Mouse (Mus musculus): ENCODE measurements around the gene Gtf2ird2. TPM values are rescaled to one million over a fixed set of nuclear protein-coding genes. Genes with fewer than 3 reads are reported as not detected.

Gene Gtf2ird2
- 15.0 and 15.2 TPM in 2 replicates for polyA plus RNA-seq (2015; fragmentation: Nextera tagmentation; extraction: Ambion mirVana)

DNA sequence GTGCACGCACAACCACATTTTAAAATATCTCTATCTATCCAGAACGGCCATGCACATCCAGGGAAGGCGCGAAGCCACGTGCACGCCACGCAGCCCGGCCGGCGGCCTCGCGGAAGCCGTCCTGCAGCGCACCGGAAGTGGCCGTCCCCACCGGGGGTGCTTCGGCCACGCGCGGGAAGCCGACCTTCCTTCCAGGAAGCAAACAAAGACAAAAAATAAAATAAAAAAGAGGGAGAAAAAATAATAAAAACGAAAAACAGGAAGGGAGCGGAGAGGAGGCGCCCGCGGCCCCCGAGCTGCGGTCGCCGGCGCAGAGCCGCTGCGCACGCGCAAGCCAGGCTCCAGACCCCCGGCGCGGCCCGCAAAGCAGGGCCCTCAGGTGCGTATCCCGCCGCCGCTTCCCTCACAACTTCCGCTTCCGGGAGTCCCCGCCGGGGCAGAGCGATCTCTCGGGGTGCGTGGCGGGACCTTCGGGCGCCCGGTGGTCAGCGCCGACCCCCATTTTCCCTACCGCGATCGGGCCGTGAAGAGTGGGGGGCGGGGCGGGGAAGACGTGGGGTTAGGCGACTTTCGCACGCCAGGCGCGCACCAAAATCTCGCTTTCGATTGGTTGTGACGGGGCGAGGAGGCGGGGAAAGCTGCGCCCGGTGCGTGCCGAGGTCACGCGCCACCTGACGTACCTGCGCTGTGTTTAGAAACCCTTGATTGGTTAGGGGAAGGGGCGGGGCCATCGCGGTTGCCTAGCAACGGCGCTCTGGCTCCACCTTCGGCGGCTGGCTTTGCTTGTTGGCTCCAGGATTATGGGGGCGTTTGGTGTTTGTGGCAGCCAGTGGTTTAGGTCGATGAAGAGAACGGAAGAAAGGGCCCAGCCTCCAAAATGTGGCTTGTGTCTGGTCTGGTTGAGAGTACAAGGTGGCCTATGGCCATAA lies at the start of gene Gtf2ird2:
TSS of gene Gtf2ird2 (plus strand) at position 140 of the 929 bp plus-strand sequence.
- Histone ChIP-seq H3K36me3 (ENCODE audit: control insufficient read depth, insufficient read depth, low read length) (no peaks in the 10 kb centered on the region), H3K4me1 (ENCODE audit: control insufficient read depth, insufficient read depth, low read length) (peaks cover 14% of the 10 kb centered on the region), H3K27ac (ENCODE audit: low read length) (peak within 1 kb of the TSS; percentile 97), H3K9ac (ENCODE audit: low read depth, low read length) (peak within 1 kb of the TSS; percentile 84), H3K4me3 (ENCODE audit: low read depth, low read length) (peak within 1 kb of the TSS; percentile 76), H3K27me3 (ENCODE audit: control insufficient read depth, insufficient read depth, low read depth, low read length) (no peaks in the 10 kb centered on the region), H3K4me2 (ENCODE audit: low read length) (peak within 1 kb of the TSS; percentile 82), H3K9me3 (replicated peaks; ENCODE audit: control insufficient read depth, low read length, poor library complexity, severe bottlenecking) (no peaks in the 10 kb centered on the region)
- WGBS: 1% methylated on average over 89 of the region's 92 CpGs
- peak; percentile 95 for ATAC-seq

GRCm38 (mm10) chr5:134136022-134136421 lies 47.8 kb upstream of the Gtf2ird2 start:
- H3K9me3 ChIP-seq (replicated peaks; ENCODE audit: control insufficient read depth, low read length, poor library complexity, severe bottlenecking): no peaks in the 10 kb centered on the region
- peaks cover 8% of the 10 kb centered on the region for H3K4me1 ChIP-seq (ENCODE audit: control insufficient read depth, insufficient read depth, low read length)
- H3K9ac ChIP-seq (ENCODE audit: low read depth, low read length): no peak overlapping the region
- H3K27me3 ChIP-seq (ENCODE audit: control insufficient read depth, insufficient read depth, low read depth, low read length): no peaks in the 10 kb centered on the region
- 94% methylated on average over 12 of the region's 12 CpGs for WGBS
- no peak overlapping the region for H3K27ac ChIP-seq (ENCODE audit: low read length)
- peaks cover 49% of the 10 kb centered on the region for H3K36me3 ChIP-seq (ENCODE audit: control insufficient read depth, insufficient read depth, low read length)
- no peak overlapping the region for H3K4me3 ChIP-seq (ENCODE audit: low read depth, low read length)
- H3K4me2 ChIP-seq (ENCODE audit: low read length): no peak overlapping the region
- no peak for ATAC-seq

GRCm38 (mm10) chr5:134137933-134138332 lies 45.9 kb upstream of the Gtf2ird2 start:
- WGBS: 91% methylated on average over 5 of the region's 5 CpGs
- no peak overlapping the region for H3K4me2 ChIP-seq (ENCODE audit: low read length)
- peaks cover 61% of the 10 kb centered on the region for H3K36me3 ChIP-seq (ENCODE audit: control insufficient read depth, insufficient read depth, low read length)
- no peak for ATAC-seq
- no peak overlapping the region for H3K4me3 ChIP-seq (ENCODE audit: low read depth, low read length)
- H3K4me1 ChIP-seq (ENCODE audit: control insufficient read depth, insufficient read depth, low read length): no peaks in the 10 kb centered on the region
- H3K9me3 ChIP-seq (replicated peaks; ENCODE audit: control insufficient read depth, low read length, poor library complexity, severe bottlenecking): no peaks in the 10 kb centered on the region
- no peak overlapping the region for H3K9ac ChIP-seq (ENCODE audit: low read depth, low read length)
- H3K27ac ChIP-seq (ENCODE audit: low read length): no peak overlapping the region
- no peaks in the 10 kb centered on the region for H3K27me3 ChIP-seq (ENCODE audit: control insufficient read depth, insufficient read depth, low read depth, low read length)

DNA sequence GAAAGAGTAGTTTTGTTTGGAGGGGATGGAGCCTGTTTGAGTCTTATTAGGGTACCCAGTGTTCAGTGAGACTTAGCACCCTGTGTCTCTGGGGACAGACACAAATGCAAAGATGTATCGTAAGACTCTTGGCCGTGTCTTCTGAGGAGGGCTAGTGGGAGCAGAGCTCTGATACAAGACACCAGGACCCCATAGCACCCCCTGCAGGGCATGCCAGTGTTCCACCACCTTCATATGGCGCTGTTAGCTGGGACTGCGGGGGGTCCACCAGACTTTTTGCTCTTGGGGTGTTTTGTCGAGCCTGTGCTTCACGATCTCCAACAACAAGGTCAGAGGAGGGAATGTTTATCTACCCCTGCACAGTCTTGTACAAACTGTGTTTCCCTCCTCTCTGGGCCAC lies 44.4 kb upstream of the Gtf2ird2 start:
- Histone ChIP-seq H3K27me3 (ENCODE audit: control insufficient read depth, insufficient read depth, low read depth, low read length) (no peaks in the 10 kb centered on the region), H3K4me3 (ENCODE audit: low read depth, low read length) (no peak overlapping the region), H3K4me1 (ENCODE audit: control insufficient read depth, insufficient read depth, low read length) (no peaks in the 10 kb centered on the region), H3K4me2 (ENCODE audit: low read length) (no peak overlapping the region), H3K36me3 (ENCODE audit: control insufficient read depth, insufficient read depth, low read length) (peaks cover 63% of the 10 kb centered on the region), H3K9me3 (replicated peaks; ENCODE audit: control insufficient read depth, low read length, poor library complexity, severe bottlenecking) (no peaks in the 10 kb centered on the region), H3K9ac (ENCODE audit: low read depth, low read length) (no peak overlapping the region), H3K27ac (ENCODE audit: low read length) (no peak overlapping the region)
- no peak for ATAC-seq
- 89% methylated on average over 6 of the region's 6 CpGs for WGBS

GRCm38 (mm10) chr5:134141236-134141635 lies 42.6 kb upstream of the Gtf2ird2 start:
- no peak for ATAC-seq
- Histone ChIP-seq H3K9me3 (replicated peaks; ENCODE audit: control insufficient read depth, low read length, poor library complexity, severe bottlenecking) (no peaks in the 10 kb centered on the region; the same call in 1 of the 2 replicates), H3K27ac (ENCODE audit: low read length) (no peak overlapping the region), H3K4me2 (ENCODE audit: low read length) (no peak overlapping the region), H3K4me1 (ENCODE audit: control insufficient read depth, insufficient read depth, low read length) (no peaks in the 10 kb centered on the region), H3K4me3 (ENCODE audit: low read depth, low read length) (no peak overlapping the region), H3K9ac (ENCODE audit: low read depth, low read length) (no peak overlapping the region), H3K36me3 (ENCODE audit: control insufficient read depth, insufficient read depth, low read length) (peaks cover 58% of the 10 kb centered on the region), H3K27me3 (ENCODE audit: control insufficient read depth, insufficient read depth, low read depth, low read length) (no peaks in the 10 kb centered on the region)
- 80% methylated on average over 7 of the region's 7 CpGs for WGBS

DNA sequence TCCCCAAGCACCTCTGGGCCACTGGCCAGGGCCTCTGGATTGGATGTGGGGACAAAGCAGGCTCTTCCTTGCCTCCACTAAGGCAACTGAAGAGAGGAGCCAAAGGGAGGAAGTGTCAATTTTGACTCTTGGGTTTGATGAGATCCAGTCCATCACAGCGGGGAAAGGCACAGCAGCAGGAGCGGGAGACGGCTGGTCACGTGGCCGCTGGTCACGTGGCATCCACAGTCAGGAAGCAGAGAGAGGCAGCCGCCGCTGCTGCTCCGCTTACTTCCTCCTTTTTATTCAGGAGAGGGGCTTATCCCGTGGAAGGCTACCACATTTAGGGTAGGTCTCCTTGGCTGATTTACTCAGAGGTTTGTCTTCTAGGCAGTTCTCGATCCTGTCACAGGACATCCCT lies 41.4 kb upstream of the Gtf2ird2 start:
- Histone ChIP-seq H3K4me2 (ENCODE audit: low read length) (no peak overlapping the region), H3K27me3 (ENCODE audit: control insufficient read depth, insufficient read depth, low read depth, low read length) (no peaks in the 10 kb centered on the region), H3K9me3 (replicated peaks; ENCODE audit: control insufficient read depth, low read length, poor library complexity, severe bottlenecking) (no peaks in the 10 kb centered on the region; the same call in 1 of the 2 replicates), H3K4me1 (ENCODE audit: control insufficient read depth, insufficient read depth, low read length) (no peaks in the 10 kb centered on the region), H3K27ac (ENCODE audit: low read length) (no peak overlapping the region), H3K36me3 (ENCODE audit: control insufficient read depth, insufficient read depth, low read length) (peaks cover 48% of the 10 kb centered on the region), H3K9ac (ENCODE audit: low read depth, low read length) (no peak overlapping the region), H3K4me3 (ENCODE audit: low read depth, low read length) (no peak overlapping the region)
- WGBS: 85% methylated on average over 11 of the region's 11 CpGs
- ATAC-seq: no peak

DNA sequence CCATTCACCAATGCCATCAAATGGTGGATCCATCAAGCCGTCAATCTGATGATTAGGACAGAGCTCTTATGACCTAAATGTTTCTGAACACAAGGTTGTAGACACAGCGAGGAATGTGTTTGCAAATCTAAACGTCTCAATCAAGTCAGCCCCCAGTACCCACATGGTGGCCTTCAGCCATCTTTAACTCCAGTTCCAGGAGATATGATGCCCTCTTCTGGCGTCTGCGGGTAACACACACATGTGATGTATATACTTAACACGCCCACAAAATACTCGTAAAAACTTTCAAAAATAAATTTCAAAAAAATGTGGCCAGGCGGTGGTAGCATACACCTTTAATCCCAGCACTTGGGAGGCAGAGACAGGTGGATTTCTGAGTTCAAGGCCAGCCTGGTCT lies 38.8 kb upstream of the Gtf2ird2 start:
- Histone ChIP-seq H3K36me3 (ENCODE audit: control insufficient read depth, insufficient read depth, low read length) (peaks cover 32% of the 10 kb centered on the region), H3K27ac (ENCODE audit: low read length) (no peak overlapping the region), H3K9me3 (replicated peaks; ENCODE audit: control insufficient read depth, low read length, poor library complexity, severe bottlenecking) (no peaks in the 10 kb centered on the region; the same call in 1 of the 2 replicates), H3K9ac (ENCODE audit: low read depth, low read length) (no peak overlapping the region), H3K4me2 (ENCODE audit: low read length) (no peak overlapping the region), H3K4me3 (ENCODE audit: low read depth, low read length) (no peak overlapping the region), H3K4me1 (ENCODE audit: control insufficient read depth, insufficient read depth, low read length) (no peaks in the 10 kb centered on the region), H3K27me3 (ENCODE audit: control insufficient read depth, insufficient read depth, low read depth, low read length) (no peaks in the 10 kb centered on the region)
- ATAC-seq: no peak
- WGBS: 96% methylated on average over 8 of the region's 8 CpGs

GRCm38 (mm10) chr5:134147194-134147753 lies 36.5 kb upstream of the Gtf2ird2 start:
- Histone ChIP-seq H3K27me3 (ENCODE audit: control insufficient read depth, insufficient read depth, low read depth, low read length) (no peaks in the 10 kb centered on the region), H3K9ac (ENCODE audit: low read depth, low read length) (no peak overlapping the region), H3K4me3 (ENCODE audit: low read depth, low read length) (no peak overlapping the region), H3K36me3 (ENCODE audit: control insufficient read depth, insufficient read depth, low read length) (peaks cover 23% of the 10 kb centered on the region), H3K27ac (ENCODE audit: low read length) (no peak overlapping the region), H3K9me3 (replicated peaks; ENCODE audit: control insufficient read depth, low read length, poor library complexity, severe bottlenecking) (no peaks in the 10 kb centered on the region; the same call in 1 of the 2 replicates), H3K4me1 (ENCODE audit: control insufficient read depth, insufficient read depth, low read length) (no peaks in the 10 kb centered on the region), H3K4me2 (ENCODE audit: low read length) (no peak overlapping the region)
- ATAC-seq: no peak
- 89% methylated on average over 10 of the region's 10 CpGs for WGBS

DNA sequence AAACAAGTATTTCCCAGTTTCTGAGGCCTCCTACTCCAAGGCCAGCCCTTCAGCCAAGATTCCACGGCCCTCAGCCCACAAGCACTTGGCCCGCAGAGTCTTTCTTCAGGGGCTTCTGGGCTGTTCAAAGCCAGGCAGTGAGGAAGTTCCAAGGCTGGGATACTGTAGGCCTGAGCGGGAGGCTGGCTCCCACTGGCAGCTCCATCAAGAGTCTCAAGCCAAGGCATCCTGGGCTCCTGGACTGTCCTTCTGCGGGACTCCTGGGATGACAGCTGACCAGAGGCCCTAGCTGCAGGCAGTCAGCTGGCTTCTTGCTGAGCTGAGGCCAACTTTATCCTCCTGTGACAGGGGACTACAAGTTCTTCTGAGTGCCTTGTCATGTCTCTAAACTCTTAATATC lies 35.7 kb upstream of the Gtf2ird2 start:
- Histone ChIP-seq H3K9me3 (replicated peaks; ENCODE audit: control insufficient read depth, low read length, poor library complexity, severe bottlenecking) (no peaks in the 10 kb centered on the region; the same call in 1 of the 2 replicates), H3K27me3 (ENCODE audit: control insufficient read depth, insufficient read depth, low read depth, low read length) (no peaks in the 10 kb centered on the region), H3K36me3 (ENCODE audit: control insufficient read depth, insufficient read depth, low read length) (peaks cover 16% of the 10 kb centered on the region), H3K4me2 (ENCODE audit: low read length) (no peak overlapping the region), H3K4me3 (ENCODE audit: low read depth, low read length) (no peak overlapping the region), H3K9ac (ENCODE audit: low read depth, low read length) (no peak overlapping the region), H3K27ac (ENCODE audit: low read length) (no peak overlapping the region), H3K4me1 (ENCODE audit: control insufficient read depth, insufficient read depth, low read length) (no peaks in the 10 kb centered on the region)
- ATAC-seq: no peak
- 89% methylated on average over 4 of the region's 4 CpGs for WGBS

All from midbrain, embryonic 16.5 days (tissue).